Mouse (Mus musculus): ENCODE data around the gene Zfp454.

The Zfp454 gene

DNA sequence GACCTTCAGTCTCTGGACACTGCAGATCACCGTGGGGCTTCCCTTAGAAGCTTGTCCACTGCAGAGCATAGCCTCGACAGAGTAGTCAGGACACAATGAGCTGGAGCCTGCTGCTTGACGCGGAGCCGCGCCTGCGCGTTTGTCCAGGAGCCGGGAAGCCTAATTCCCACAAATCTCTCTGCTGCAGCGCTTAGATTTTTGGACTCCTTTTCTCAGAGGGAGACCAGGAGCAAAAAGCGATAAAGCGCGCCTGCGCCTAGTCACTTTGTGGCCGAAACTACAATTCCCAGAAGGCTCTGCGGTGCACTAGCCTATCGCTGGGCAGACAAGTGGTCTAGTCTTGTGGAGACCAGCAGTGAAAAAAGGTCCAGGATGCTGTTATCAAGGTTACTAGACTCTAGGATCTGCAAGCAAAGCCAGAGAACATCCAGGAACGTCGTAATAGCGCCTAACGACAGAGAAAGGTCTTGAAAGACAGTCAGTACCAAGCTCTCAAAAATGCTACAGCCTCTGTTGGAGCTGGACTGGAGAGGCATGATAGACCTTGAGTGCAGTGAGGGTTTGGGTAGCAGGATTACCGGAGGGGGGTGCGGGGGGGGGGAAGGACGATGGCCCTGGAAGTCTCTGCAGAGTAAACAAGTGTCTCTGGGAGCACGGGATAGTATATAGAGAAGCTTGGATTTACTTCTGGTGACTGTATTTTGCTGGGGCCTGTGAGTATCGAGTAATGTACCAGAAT lies at the start of gene Zfp454:
TSS of gene Zfp454 (minus strand) at position 262 of the 739 bp plus-strand sequence.
- DNase-seq (ENCODE audit: low spot score), result peak; percentile 96

DNA sequence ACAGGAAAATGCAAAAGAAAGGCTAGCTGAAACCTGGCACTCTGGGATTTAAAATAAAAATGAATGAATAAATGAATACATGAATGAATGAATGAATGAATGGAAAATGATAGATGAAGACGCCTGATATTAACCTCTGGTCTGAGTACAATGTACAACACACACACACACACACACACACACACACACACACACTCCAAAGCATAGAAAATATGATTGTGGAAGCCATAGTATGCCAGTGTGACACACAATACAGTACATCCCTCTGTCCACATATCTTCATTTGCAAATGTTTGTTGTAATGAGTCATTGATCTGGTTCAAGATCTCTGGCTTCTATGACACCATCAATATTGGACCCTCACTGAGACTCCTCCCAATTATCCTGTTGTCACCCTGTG lies 44.6 kb upstream of the Zfp454 start:
- no peak for DNase-seq (ENCODE audit: low spot score)

DNA sequence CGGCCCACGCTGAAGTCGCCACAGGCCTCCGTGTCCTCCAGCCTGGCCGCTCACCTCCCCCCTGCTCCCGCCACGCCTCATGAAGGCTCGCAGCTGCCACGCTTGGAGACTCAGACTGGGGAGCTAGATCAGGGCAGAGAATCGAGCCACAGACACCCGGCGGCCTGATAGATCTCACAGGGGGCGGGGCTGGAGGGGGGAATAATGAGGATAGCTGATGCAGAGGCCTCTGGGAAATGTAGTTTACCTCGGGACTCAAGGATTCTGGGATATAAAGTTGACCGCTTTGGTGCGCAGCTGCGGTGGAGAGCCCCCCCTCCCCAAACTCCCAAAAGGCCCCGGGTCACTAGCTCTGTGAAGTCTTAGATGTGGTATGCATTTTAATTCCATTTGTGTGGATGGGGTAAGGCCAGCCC lies 44.0 kb upstream of the Zfp454 start, which contains the start of gene Zfp354b:
TSS of gene Zfp354b (minus strand) at position 183 of the 416 bp plus-strand sequence.
- DNase-seq (ENCODE audit: low spot score), result peak; percentile 90

DNA sequence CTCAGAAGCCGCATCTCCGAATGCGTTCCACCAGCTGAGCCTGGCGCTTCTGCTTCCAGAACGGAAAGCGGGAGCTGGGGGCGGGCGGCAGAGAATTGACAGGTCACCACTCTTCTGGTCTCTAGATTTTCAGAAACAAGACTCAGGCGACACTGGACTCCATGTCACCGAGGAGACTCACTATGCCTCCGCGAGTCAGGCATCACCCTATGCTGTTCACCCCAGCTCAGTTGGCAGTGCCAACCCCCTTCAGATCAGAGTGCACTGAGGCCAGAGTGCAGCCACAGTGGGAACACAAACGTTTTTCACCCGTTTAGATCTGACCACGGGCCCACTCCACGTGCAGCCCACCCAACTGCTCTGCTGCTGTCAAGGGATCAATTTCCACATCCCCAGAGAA lies 43.6 kb upstream of the Zfp454 start:
- DNase-seq (ENCODE audit: low spot score), result no peak

DNA sequence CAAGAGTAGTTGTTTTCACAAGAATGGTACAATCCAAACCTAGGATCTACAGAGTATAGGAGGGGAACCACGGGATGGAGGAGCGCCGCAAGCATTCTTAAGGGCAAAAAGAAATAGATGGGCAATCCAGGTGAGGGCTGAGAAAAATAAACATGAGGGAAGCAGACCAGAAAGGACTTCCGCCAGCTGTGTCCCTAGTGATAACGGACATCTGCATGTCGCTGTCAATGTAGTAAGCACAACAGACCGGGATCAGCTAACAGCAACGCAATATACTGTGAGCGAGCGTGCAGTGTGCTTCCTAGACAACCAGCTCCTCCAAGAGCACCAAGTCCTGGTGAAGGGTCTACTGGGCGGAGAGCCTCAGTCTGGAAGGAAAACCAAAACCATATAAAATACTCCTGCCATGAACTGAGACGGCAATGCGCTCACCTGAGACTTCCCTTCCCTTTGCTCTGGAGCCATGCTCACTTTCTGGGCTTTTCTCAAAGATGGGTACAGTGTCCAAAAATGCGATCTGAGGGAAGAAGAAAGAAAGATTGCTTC lies 43.1 kb upstream of the Zfp454 start:
- DNase-seq (ENCODE audit: low spot score), result peak; percentile 10

DNA sequence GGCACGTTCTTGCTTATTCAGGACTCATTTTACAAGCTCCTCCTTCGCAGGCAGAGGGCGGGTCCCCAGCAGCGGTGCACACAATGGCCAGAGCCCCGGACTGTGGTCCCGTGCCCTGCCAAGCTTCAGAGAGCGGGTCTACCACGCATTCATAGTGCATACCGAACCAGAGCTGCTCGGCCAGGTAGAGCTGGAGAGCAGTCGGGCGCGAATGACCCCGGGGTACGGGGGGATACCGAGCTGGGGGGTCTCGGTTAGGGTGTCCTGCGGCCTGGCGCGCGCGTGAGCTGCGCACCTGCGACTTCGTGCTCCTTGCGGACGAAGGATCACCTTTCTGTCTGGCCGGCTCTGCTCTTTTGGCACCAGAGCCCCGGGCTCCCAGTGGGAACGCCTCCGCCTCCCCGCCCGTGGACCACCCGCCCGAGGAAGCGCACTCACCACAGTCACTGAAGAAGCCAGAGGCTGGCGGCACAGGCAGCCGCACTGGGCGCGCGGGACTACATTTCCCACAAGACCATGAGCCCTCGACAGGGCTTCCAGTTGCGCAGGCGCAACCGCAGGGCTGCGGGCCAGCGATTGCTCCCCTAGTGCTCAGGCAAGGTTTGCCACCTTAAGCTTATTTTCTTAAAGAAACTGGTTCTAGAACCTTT lies 28.3 kb upstream of the Zfp454 start, which contains the start of gene Zfp2:
TSS of gene Zfp2 (minus strand) at position 495 of the 650 bp plus-strand sequence.
- DNase-seq (ENCODE audit: low spot score), result peak; percentile 94

DNA sequence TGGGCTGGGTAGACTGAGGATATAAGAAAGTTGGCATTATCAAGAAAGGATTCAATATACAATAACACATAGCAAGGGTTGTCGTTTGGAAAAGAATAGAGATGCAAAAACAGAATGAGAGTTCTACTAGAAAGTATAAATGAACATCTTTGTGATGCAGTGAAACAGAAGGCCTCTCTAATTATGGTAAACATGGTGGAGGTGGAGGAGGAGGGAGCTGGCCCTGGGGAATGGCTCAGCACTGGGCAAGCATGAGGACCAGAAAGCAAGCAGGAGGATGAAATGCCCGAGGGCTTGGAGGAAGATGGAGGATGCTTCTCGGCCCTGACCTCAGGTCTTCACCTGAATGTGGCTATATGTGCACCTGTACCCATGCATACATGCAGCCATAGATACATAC lies 27.0 kb upstream of the Zfp454 start:
- DNase-seq (ENCODE audit: low spot score), result no peak

DNA sequence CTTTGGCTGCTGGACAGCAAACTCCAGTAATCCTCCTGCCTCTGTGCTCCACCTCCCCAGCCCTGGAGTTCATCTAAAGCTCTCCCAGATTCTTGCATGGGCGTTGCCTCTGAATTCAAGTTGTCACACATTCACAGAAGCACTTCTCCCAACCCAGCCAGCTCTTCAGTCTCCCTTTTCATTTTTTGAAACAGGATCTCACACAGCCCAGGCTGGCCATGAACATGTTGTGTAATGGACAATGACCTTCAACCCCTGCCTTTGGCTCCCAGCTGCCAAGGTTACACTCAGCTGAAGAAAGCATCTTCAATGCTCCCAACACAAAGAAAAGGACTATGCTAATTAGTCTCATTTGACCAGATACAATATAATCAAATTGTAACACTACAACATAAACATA lies 25.9 kb upstream of the Zfp454 start:
- no peak for DNase-seq (ENCODE audit: low spot score)

DNA sequence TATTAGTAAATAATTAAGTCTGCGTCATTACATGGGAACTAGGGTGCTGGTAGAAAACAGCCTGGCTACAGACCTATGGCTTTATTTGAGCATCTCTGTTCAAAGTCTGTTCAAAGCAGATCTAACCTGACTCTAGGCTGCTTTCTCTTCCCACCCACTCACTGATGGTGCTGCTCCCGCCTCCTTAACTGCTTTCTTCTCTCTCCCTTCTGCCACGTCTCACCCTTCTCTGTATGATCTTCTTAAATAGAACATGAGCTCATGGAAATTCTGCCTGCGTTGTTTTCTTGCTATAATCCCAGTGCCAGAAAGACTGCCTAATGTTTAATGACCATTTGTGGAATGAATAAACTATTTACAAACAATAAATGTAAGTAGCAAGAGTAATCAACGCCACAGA lies 20.7 kb upstream of the Zfp454 start:
- no peak for DNase-seq (ENCODE audit: low spot score)

DNA sequence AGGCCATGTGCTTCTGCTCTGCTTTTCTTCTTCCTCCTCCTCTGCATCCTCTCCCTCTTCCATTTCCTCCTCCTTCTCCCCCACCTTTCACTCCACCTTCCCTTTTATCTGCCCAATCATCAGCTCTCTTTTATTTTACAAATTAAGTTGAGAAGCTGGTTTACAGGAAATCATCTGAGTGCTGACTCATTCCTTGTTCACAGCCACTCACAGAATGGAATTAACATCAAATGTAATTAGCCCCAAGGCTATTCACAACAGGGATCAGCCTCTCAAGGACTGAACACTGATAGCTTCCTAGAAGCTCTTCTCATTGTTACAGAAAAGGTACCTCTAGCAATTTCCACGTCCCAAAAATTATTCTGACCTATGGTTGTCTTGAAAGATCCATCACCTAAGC lies 9.9 kb upstream of the Zfp454 start:
- DNase-seq (ENCODE audit: low spot score), result no peak

DNA sequence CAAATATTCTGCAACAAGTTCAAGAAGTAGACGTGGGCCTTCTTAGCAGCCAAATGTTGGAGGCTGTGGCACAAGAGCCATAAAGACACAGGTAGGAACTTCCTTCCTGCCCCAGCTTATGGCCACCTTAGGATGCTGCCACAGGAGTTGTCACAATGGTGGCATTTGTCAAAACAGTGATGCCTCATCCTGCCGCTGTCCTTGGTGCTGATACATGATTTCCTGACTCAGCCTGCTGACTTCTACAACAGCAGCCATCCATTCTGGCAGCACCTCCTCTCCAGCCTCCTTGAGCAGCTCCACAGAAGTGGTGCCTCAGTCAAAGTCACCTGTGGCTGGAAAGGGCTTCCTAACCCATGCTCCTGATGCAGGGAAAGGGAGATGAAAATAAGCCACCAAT lies 5.0 kb upstream of the Zfp454 start:
- no peak for DNase-seq (ENCODE audit: low spot score)

DNA sequence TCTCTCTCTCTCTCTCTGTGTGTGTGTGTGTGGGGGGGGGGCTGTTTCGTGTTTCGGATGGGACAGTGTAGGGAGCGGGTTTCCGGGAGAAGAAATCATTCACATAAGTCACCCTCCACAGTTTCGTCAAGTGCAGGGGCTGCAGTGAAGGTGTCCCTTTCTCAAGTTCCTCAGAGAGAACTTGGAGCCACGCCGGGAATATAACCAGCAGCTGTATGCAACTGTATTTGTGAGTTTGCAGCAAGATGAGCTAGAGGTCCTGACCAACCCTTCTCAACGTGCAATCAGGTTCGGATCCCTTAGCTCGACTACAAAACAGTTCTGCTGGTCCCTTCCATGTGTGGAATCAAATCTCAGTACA lies 538 bp downstream of the Zfp454 start:
- DNase-seq (ENCODE audit: low spot score), result no peak

DNA sequence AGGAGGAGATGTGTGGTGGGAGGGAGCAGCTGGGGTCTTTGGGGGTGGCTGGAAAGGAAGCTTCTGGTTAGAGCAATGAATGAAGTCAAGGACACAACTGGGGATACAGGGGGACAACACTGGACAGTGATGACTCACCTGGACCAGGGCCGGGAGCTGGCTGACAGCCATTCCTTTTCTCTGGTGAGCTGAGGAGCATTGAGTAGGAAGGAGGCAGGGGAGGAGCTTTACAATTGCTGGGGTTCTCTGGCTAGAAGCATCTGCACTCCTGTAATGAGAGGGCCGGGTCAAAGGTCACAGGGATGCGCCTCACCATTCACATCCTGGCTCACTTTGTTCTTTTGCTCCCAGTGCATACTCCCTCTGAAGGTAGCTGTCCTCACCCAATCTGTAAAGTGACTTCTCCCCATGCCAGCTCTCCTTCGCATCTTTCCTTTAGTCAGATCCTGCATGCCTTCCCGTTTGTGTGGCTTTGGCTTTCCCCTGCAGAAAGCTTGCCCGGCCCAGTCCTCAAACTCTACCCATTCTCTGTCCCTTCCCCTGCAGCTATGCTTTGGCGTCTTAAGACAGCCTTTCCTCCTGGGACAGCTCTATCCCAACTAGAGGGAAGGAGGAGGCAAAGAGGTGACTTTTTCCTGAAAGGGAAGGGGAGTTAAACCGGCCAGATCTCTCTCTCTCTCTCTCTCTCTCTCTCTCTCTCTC lies 1.1 kb downstream of the Zfp454 start:
- DNase-seq (ENCODE audit: low spot score), result peak; percentile 2

DNA sequence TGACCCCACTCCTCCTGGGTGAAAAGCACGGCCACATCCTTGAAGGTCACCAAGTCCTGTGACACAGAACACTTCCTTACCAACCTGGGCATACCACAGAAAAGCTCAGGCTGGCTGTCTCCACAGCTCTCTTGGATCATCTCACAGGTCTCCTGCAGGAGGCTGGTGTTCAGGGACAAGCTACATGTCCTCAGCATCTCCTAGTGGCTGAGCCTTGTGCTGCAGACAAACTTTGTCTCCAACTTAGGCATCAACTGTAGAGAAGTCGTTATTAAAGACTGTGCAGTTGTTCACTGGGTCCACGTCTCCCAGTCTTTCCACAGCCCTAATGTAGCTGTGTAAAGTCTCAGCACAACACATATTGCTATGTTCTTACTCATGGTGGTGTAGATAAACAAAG lies 3.7 kb downstream of the Zfp454 start:
- DNase-seq (ENCODE audit: low spot score), result no peak

DNA sequence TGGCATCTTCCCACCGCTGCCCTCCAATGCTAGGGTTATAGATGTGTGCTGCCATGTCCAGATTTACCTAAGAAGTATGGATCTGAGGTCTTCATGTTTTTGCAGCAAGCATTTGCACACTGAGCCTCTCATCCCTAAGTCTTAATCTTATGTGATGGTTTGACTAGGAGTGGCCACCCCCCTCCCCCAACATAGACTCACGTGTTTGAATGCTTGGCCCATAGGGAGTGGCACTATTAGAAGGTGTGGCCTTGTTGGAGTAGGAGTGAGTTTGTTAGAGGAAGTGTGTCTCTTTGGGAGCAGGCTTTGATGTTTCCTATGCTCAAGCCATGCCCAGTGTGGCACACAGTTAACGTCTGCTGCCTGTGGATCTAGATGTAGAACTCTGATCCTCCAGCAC lies 8.8 kb downstream of the Zfp454 start:
- no peak for DNase-seq (ENCODE audit: low spot score)

DNA sequence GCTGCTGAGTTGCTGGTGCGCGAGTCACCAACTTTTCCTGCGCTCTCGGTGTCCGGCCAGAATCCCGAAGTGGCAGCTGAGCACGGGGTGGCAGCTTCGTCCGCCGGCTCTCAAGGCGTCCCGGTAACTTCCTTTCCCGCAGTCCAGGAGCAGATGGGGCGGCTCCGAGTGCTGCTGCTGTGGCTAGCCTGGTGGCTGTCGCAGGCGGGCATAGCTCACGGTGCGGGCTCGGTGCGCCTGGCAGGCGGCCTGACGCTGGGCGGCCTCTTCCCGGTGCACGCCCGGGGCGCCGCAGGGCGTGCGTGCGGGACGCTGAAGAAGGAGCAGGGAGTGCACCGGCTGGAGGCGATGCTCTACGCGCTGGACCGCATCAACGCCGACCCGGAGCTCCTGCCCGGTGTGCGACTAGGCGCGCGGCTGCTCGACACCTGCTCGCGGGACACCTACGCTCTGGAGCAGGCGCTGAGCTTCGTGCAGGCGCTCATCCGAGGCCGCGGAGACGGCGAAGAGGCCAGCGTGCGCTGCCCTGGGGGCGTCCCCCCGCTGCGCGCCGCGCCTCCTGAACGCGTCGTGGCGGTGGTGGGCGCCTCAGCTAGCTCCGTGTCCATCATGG lies 36.4 kb downstream of the Zfp454 start:
- peak; percentile 45 for DNase-seq (ENCODE audit: low spot score)

DNA sequence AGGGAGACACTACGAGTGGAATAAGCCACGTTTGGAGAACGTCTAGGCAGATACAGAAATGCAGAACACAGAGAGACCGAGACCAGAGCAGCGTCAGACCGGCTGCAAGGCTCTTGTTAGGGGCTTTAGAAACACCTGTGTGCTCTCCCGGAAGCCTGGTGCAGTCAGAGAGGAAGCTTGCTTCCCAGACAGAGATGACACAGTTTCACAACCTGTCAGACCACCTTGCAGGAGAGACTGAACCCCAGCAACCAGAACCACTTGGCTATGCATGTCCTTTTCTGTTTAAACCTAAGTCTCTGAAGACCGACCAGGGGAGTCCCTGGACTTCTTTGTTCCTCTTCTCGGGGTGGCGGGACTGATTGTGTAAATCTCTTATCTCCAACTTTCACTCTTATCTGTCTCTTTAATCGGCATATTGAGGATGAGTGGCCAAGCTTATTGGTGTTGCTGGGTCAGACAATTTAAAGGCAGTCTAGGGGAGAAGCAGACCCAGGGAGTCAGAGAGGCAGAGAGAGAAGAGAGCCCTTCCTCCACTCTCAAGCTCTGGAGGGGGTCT lies 37.2 kb downstream of the Zfp454 start, which contains the start of gene Grm6:
TSS of gene Grm6 (plus strand) at position 509 of the 559 bp plus-strand sequence.
- no peak for DNase-seq (ENCODE audit: low spot score)

DNA sequence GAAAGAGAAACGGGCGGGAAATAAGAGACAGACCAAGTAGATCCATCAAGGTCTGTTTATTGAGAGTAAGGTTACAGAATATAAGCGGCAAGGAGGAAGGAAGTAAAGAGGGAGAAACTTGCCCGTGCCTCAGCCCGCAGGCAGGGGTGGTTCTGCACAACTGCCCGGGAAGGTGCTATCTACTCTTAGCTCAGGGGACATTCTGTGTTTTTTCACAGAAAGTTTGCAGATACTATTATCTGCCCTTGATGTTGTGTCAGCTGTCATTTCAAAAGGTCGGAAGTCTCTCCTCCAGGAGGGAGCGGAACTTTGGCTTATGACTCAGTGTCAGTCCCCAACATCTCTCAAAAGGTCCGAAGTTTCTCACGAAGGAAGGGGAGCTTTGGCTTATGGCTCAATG lies 38.1 kb downstream of the Zfp454 start:
- no peak for DNase-seq (ENCODE audit: low spot score)

DNA sequence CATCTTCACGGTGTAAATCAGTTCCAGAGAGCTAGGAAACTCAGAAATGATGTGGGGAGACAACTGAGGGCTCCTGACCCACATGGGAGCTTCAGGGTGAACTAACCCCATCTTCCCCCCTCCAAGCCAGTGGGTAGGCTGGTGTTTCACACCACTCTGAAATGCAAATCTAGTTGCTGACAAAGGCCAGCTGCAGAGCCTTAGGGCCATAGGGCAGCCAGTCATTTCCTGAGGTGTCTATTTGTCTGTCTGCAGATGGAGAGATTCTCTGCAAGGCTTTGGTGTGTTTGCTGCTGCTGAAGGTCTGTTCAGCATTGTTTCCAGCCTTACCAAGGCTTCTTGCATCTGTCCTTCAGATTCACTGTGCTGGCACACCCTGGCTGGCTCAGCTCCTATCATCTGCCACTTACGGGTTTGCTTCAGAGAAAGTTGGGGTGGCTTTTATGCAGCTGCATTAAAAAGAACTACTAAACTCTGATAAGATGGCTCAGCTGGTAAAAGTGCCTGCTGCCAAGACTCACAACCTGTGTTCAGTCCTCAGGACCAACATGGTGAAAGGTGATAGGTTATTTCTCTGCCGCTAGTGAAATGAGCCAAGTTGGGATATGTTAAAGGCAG lies 38.8 kb downstream of the Zfp454 start:
- no peak for DNase-seq (ENCODE audit: low spot score)

DNA sequence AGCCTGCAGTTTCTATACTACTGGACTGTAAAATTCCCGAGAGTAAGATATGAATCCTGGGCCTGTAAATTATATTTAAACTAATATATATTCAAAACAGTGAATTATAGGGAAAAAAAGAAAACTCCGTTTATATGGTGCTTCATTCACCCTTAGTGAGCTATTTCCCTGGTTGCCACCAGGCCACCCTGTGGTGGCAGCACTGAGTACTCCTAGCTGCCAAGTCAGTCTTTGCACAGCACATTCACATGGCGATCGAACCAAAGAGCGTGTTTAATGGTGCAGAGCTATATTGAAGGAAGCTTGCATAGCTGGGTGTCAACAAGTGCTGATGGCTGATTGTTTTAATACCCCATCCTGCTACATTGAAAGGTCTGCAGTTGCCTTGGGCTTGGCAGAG lies 40.4 kb downstream of the Zfp454 start:
- peak; percentile 50 for DNase-seq (ENCODE audit: low spot score)

DNA sequence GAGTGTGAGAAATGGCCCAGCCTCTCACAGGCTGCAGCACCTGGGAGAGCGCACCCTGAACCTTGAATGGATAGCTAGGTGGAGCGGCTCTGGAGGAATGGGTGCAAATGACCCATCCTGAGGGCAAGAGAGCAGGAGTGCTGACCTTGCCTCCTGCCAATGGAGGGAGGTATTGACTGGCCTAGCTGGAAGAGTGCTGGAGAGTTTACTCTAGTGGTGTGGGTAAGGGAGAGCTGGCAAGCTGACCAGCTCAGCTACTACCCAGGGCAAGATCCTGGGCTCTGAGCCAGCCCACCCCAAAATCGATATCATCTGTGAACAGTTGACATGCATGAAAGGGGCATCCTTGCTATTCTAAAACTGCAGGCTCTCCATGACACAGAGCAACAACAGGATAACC lies 41.5 kb downstream of the Zfp454 start:
- no peak for DNase-seq (ENCODE audit: low spot score)

All from retina, embryonic 14.5 days (tissue).